Mouse (Mus musculus) olfactory bulb, adult 2 months (tissue): ENCODE results near the gene Hsd17b2. TPM values are rescaled to one million over a fixed set of nuclear protein-coding genes. Genes with fewer than 3 reads are reported as not detected.

Experiments used
- H3K27ac ChIP-seq: fragments of 200-500 bp; 2 replicates; pipeline ENCODE4 v1.5.1; 2012; ENCODE audit warnings: low read depth, low read length; ENCODE audit not compliant: insufficient read depth
- H3K4me1 ChIP-seq: fragments of 200-500 bp; 2 replicates; pipeline ENCODE4 v1.6.1; 2012; ENCODE audit warnings: low read length; ENCODE audit not compliant: control insufficient read depth, insufficient read depth
- H3K4me3 ChIP-seq: fragments of 200-500 bp; 2 replicates; pipeline ENCODE4 v1.5.1; 2012; ENCODE audit warnings: mild to moderate bottlenecking, low read depth, low read length, moderate library complexity; ENCODE audit not compliant: insufficient read depth
- CTCF ChIP-seq: fragments of 200-500 bp; IDR thresholded peaks from 2 replicates; pipeline ENCODE4 v1.5.1; 2012; ENCODE audit warnings: low read depth, mild to moderate bottlenecking, low read length, moderate library complexity; ENCODE audit not compliant: insufficient read depth
- POLR2A ChIP-seq: fragments of 200-500 bp; IDR thresholded peaks from 2 replicates; pipeline ENCODE4 v1.6.1; 2012; ENCODE audit warnings: mild to moderate bottlenecking, low read depth, low read length, moderate library complexity; ENCODE audit not compliant: insufficient read depth
- WGBS: fragments of 180-500 bp; shearing (Covaris S2); methylation state at CpG from one replicate; pipeline ENCODE4 v1.1.7; 2018; 5-methylcytosine and 5-hydroxymethylcytosine counted together
- polyA plus RNA-seq: library from polyadenylated mRNA; stranded (reverse); fragments of >200 nt; gene quantifications from 2 replicates; pipeline ENCODE4 v1.2.4, GENCODE M21; 2012; ENCODE audit warnings: low replicate concordance; ENCODE audit not compliant: missing spikeins, insufficient read depth, insufficient read length

Gene Hsd17b2
- polyA plus RNA-seq, 1 experiment, result not detected

DNA sequence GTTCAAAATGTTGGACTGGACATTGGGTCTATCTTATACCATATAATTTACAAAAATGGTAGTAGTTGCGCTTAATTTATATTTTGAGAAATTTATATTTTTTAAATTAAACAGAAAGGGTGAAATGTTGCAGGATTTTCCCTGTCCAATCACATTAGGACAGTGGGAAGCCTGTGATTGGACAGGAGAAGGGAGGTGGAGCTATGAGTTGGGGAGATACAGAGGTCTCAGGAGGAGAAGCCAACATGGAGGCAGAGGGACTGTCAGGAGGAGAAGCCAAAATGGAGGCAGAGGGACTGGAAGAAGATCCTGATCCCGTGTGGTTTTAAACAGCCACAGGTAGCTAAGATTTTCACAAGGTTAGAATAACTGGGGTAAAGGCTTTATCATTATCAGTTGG lies 96.4 kb downstream of the Hsd17b2 start:
- Histone ChIP-seq H3K4me1 (peaks cover 18% of the 10 kb centered on the region), H3K27ac (no peak overlapping the region), H3K4me3 (no peak overlapping the region)
- TF ChIP-seq CTCF, result no peak
- no peak for TF ChIP-seq POLR2A
- WGBS, result 100% methylated on average over 2 of the region's 2 CpGs

- peak within 1 kb of the TSS; percentile 67 for H3K4me3 ChIP-seq
- 0 out of 2 replicates have a peak within 1 kb of the TSS, but pooled peaks have one; percentile 6 for H3K27ac ChIP-seq
- H3K4me1 ChIP-seq, result peaks cover 14% of the 10 kb centered on the region
- TF ChIP-seq CTCF (no peak), POLR2A (peak; percentile 81)
- WGBS, result under 1% methylated on average over 65 of the region's 65 CpGs
Observed at GRCm38 (mm10) chr8:117801443-117802298, 100.0 kb downstream of the Hsd17b2 start, which contains the start of gene Mphosph6. Gene Mphosph6 (minus strand): TSS chr8:117801943.

- peak overlapping the region; percentile 67 for H3K4me3 ChIP-seq
- 4% methylated on average over 11 of the region's 11 CpGs for WGBS
- H3K27ac ChIP-seq, result no peak overlapping the region
- TF ChIP-seq POLR2A (no peak), CTCF (no peak)
- peaks cover 14% of the 10 kb centered on the region for H3K4me1 ChIP-seq
Observed at GRCm38 (mm10) chr8:117802299-117802689, 100.6 kb downstream of the Hsd17b2 start.

DNA sequence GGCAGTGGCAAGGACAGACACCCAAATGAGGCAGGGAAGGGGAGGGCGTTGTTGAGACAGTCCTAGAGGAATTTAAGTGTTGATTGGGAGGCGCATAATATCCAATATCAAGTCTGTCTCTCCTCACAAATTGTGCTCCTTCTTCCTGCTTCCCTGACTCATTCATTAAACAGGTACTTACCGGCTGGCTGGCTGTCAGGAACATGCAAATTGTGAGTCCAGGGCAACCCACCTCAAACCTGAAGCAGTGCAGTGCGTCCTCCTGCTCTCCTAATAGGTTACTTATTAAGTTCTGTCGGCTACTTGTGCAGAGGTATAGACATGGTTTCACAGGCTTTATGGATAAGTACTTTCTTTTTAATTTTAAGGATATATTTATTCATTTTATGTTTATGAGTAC lies 103.7 kb downstream of the Hsd17b2 start:
- Histone ChIP-seq H3K4me1 (peaks cover 10% of the 10 kb centered on the region), H3K4me3 (no peak overlapping the region), H3K27ac (no peak overlapping the region)
- no peak for TF ChIP-seq POLR2A
- TF ChIP-seq CTCF, result no peak
- 88% methylated on average over 5 of the region's 5 CpGs for WGBS

Other genes with a start within 250 kb of the Hsd17b2 start
- not detected in 2 replicates for gene Plcg2, start 203.6 kb upstream of the Hsd17b2 start, polyA plus RNA-seq
- gene Sdr42e1, start 28.2 kb upstream of the Hsd17b2 start, polyA plus RNA-seq, result not detected in 2 replicates
- gene Mphosph6, start 100.0 kb downstream of the Hsd17b2 start, polyA plus RNA-seq, result not detected in 2 replicates